Comparison of ENCODE assay signal across 26 mouse cellular contexts in genomic region chr1:131795171-131795570, GRCm38 (mm10). TPM values are rescaled to one million over a fixed set of nuclear protein-coding genes. Genes with fewer than 3 reads are reported as not detected.
A peak's percentile ranks its signal among the peaks of the same experiment; 100 is the strongest.
DNase-seq lines count a peak whose midpoint lies in the region; TF ChIP-seq lines count a peak whose summit lies in the region.
"Had no signal": no experiment of that assay in that cellular context is flagged by ENCODE, and none has a peak within 500 bp of the region (broad histone marks: within the 10 kb centered on the region; RNA-seq: fewer than 3 reads in every experiment).

No protein-coding gene starts in this region.

- H3K27me3 ChIP-seq in liver, adult 2 months (ENCODE audit: control insufficient read depth, insufficient read depth, low read length) = no peaks in the 10 kb centered on the region

- peaks cover 8% of the 10 kb centered on the region for H3K4me1 ChIP-seq in liver, adult 2 months (ENCODE audit: control insufficient read depth, insufficient read depth, low read length)

- 58% methylated on average over 3 of the region's 3 CpGs for WGBS in liver, adult 2 months

- peaks cover 2% of the 10 kb centered on the region; the same call in 1 of the 2 replicates for H3K36me3 ChIP-seq in liver, adult 2 months (ENCODE audit: control insufficient read depth, insufficient read depth, low read length)
- H3K36me3 ChIP-seq: embryonic facial prominence, embryonic 10.5 days; embryonic facial prominence, embryonic 12.5 days; forebrain, embryonic 10.5 days; forebrain, embryonic 12.5 days; G1E had no signal

- no peaks in the 10 kb centered on the region; the same call in 1 of the 2 replicates for H3K79me2 ChIP-seq in liver, adult 2 months (ENCODE audit: control insufficient read depth, insufficient read depth, low read length)

- TF ChIP-seq POLR2A in liver, adult 2 months (IDR thresholded peaks at IDR 0.05; ENCODE audit: extremely low read depth, insufficient read depth, low read length) = no peak

- no peak for TF ChIP-seq CTCF in liver, adult 2 months (IDR thresholded peaks at IDR 0.05; ENCODE audit: low read depth, low read length)

- H3K9ac ChIP-seq in liver, adult 2 months (ENCODE audit: low read depth, low read length) = no peak overlapping the region
- H3K9ac ChIP-seq: embryonic facial prominence, embryonic 12.5 days; forebrain, embryonic 12.5 days had no signal

- peak; percentile 6 for DNase-seq in kidney, adult 11 months
- no peak for DNase-seq in kidney, postnatal 10 days
- DNase-seq in kidney, adult 8-10 months = peak; percentile 19 to 26
- no peak for DNase-seq in kidney, postnatal 25 days
- peak; percentile 87 for DNase-seq in liver, adult 2 months (ENCODE audit: extremely low read depth, low read depth, low spot score)
- DNase-seq in liver = no peak
- no peak for DNase-seq in urinary bladder, postnatal 10 days (ENCODE audit: low spot score)
- DNase-seq: adrenal gland, adult 8-10 months; adrenal gland, postnatal 14 days; adrenal gland, postnatal 36 days; B cell, adult 2 months; cerebellum, adult 11-12 months; cerebellum, adult 2 months; cerebellum, adult 9-10 months; cerebellum, postnatal 10 days; cerebellum, postnatal 25 days had no signal

- H3K4me3 ChIP-seq in liver, adult 2 months (ENCODE audit: insufficient read depth, low read depth, low read length) = no peak overlapping the region
- H3K4me3 ChIP-seq: embryonic facial prominence, embryonic 10.5 days; embryonic facial prominence, embryonic 12.5 days; forebrain, embryonic 10.5 days; forebrain, embryonic 12.5 days had no signal

- peak overlapping the region; percentile 3; the same call in 1 of the 2 replicates for H3K27ac ChIP-seq in liver, adult 2 months (replicated peaks; ENCODE audit: insufficient read depth, low read depth, low read length)
- H3K27ac ChIP-seq: embryonic facial prominence, embryonic 10.5 days; embryonic facial prominence, embryonic 12.5 days; forebrain, embryonic 10.5 days; forebrain, embryonic 12.5 days had no signal

RNA-seq across cellular contexts. Expression of gene Pm20d1, which starts 2.0 kb away (rescaled TPM):
- 35.5 and 40.5 TPM in 2 replicates for total RNA-seq in liver, adult 2 months (2014; rRNA removed)
- 62.0 and 78.1 TPM in 2 replicates for polyA plus RNA-seq in liver, adult 2 months (2012; rRNA removed)
- polyA plus RNA-seq: activated CD4-positive, CD25-positive, alpha-beta regulatory T cell, adult 4 months; G1E; Patski had no signal

RNA-seq across cellular contexts. Expression of gene Slc41a1, which starts 32.1 kb away (rescaled TPM):
- 1.3 and 1.5 TPM in 2 replicates for total RNA-seq in liver, adult 2 months (2014; rRNA removed)
- 3.0 and 5.8 TPM in 2 replicates for polyA plus RNA-seq in liver, adult 2 months (2012; rRNA removed)

RNA-seq across cellular contexts. Expression of gene Slc26a9, which starts 51.3 kb away (rescaled TPM):
- total RNA-seq in liver, adult 2 months (2014; rRNA removed) = under 0.01 TPM in 1 of 2 replicates, not detected in the other
- polyA plus RNA-seq in liver, adult 2 months (2012; rRNA removed) = not detected in 2 replicates
- total RNA-seq: adrenal gland, adult 18-20 months; adrenal gland, postnatal 36 days; CH12.LX had no signal
- polyA plus RNA-seq: activated CD4-positive, CD25-positive, alpha-beta regulatory T cell, adult 4 months; CD4-positive, CD25-positive, alpha-beta regulatory T cell, adult 4 months; embryonic facial prominence, embryonic 10.5 days; forebrain, embryonic 10.5 days; forebrain, embryonic 12.5 days had no signal

Comparison
In these comparisons a context has a peak if more than half of its experiments do, and no peak if none do; other contexts are left out.
1. DNase-seq: peak in kidney, adult 11 months (single experiment), kidney, adult 8-10 months (2 of 2) and liver, adult 2 months (single experiment); none in kidney, postnatal 10 days (single experiment), kidney, postnatal 25 days (0 of 2), liver (single experiment) and urinary bladder, postnatal 10 days (single experiment).